Mouse (Mus musculus) heart, adult 2 months (tissue): ENCODE data around the gene Siglec1.

Source experiments
- CTCF ChIP-seq: fragments of 200-600 bp; IDR thresholded peaks from 2 replicates; pipeline ENCODE4 v1.8.1; 2022; ENCODE audit warnings: antibody characterized with exemption, mild to moderate bottlenecking, moderate library complexity
- POLR2A ChIP-seq: fragments of 200-500 bp; IDR thresholded peaks from 2 replicates; pipeline ENCODE4 v1.6.1; 2011; ENCODE audit warnings: mild to moderate bottlenecking, low read depth, low read length, control low read depth; ENCODE audit not compliant: insufficient read depth

- TF ChIP-seq CTCF (no peak), POLR2A (no peak)
Measured at GRCm38 (mm10) chr2:131072536-131072935, 14.0 kb downstream of the Siglec1 start.
